In the genomic region with DNA sequence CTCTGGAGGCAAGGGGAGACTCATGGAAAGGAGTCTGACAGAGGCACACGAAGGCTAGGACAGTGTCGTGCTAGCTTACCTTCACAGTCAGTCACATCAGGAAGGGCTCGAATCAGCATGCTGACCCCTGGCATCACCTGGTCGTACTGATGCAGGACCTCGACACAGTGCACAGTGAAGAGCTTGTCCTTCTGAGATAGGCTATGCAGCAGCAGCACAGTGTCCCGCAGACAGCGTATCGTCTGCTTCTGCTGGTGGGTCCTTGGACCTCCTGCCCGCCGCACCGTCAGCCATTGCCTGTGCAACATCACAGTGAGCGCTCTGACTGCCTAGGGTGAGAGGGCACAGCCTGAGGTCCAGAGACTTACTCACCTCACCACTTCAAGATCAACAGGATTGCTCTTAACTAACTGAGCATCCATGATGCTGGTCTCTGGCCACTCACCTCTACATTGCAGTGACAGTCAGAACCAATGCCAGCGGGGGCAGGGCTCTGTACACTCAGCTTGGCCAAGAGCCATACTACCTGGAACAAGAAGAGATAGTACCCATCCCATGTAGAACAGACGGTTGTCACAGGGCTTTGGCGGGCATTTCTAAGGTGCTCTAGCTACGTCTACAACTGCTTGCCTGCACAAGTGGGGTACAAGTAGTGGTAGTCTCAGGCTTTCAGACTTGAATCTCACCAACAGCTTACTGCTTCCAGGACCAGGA, we compare ENCODE assay signal across 8 mouse cellular contexts. TPM values are rescaled to one million over a fixed set of nuclear protein-coding genes. Genes with fewer than 3 reads are reported as not detected.
DNase-seq lines count a peak whose midpoint lies in the region; ATAC-seq and TF ChIP-seq lines count a peak whose summit lies in the region.

No protein-coding gene starts in this region.

- H3K36me3 ChIP-seq in kidney, postnatal 0 days (ENCODE audit: insufficient read depth, low read length): peaks cover 43% of the 10 kb centered on the region
- peaks cover 21% of the 10 kb centered on the region for H3K36me3 ChIP-seq in ES-Bruce4 (ENCODE audit: control insufficient read depth, insufficient read depth, low read length, poor library complexity, severe bottlenecking)
- peaks cover 43% of the 10 kb centered on the region for H3K36me3 ChIP-seq in intestine, embryonic 15.5 days

- no peak for TF ChIP-seq EP300 in ES-Bruce4 (IDR thresholded peaks at IDR 0.05; ENCODE audit: insufficient read depth, low read depth, low read length)

- H3K4me2 ChIP-seq in kidney, postnatal 0 days (ENCODE audit: low read length): no peak overlapping the region
- H3K4me2 ChIP-seq in intestine, embryonic 15.5 days (replicated peaks): no peak overlapping the region

- TF ChIP-seq POLR2A in ES-Bruce4 (IDR thresholded peaks at IDR 0.05; ENCODE audit: insufficient read depth, low read length): no peak

- WGBS in kidney, postnatal 0 days: 91% methylated on average over 16 of the region's 16 CpGs
- 88% methylated on average over 16 of the region's 16 CpGs for WGBS in intestine, embryonic 15.5 days

- no peak overlapping the region for H3K9ac ChIP-seq in kidney, postnatal 0 days (ENCODE audit: low read depth, low read length)
- no peak overlapping the region for H3K9ac ChIP-seq in ES-Bruce4 (ENCODE audit: low read depth, poor library complexity, severe bottlenecking)
- H3K9ac ChIP-seq in intestine, embryonic 15.5 days: no peak overlapping the region

- H3K4me3 ChIP-seq in kidney, postnatal 0 days (replicated peaks; ENCODE audit: low read depth, low read length): no peak overlapping the region
- H3K4me3 ChIP-seq in ES-Bruce4 (ENCODE audit: low read depth, low read length): no peak overlapping the region
- no peak overlapping the region for H3K4me3 ChIP-seq in intestine, embryonic 15.5 days (replicated peaks)

- H3K27me3 ChIP-seq in kidney, postnatal 0 days (ENCODE audit: insufficient read depth, low read length): no peaks in the 10 kb centered on the region
- H3K27me3 ChIP-seq in ES-Bruce4 (ENCODE audit: control insufficient read depth, insufficient read depth, low read length, poor library complexity, severe bottlenecking): no peaks in the 10 kb centered on the region
- H3K27me3 ChIP-seq in intestine, embryonic 15.5 days (replicated peaks): no peaks in the 10 kb centered on the region

- H3K27ac ChIP-seq in kidney, postnatal 0 days: no peak overlapping the region
- H3K27ac ChIP-seq in ES-Bruce4 (ENCODE audit: insufficient read depth, low read length): peak overlapping the region; percentile 28; the same call in 1 of the 2 replicates
- H3K27ac ChIP-seq in intestine, embryonic 15.5 days: 0 out of 2 replicates have a peak overlapping the region, but pooled peaks have one; percentile 94

- no peak for TF ChIP-seq CTCF in kidney, postnatal 0 days (IDR thresholded peaks at IDR 0.05; ENCODE audit: low read depth)
- no peak for TF ChIP-seq CTCF in ES-Bruce4 (IDR thresholded peaks at IDR 0.05; ENCODE audit: low read depth, low read length)

- ATAC-seq in kidney, postnatal 0 days (replicated peaks; ENCODE audit: low FRiP score, low read depth): peak; percentile 6; the same call in 1 of the 2 replicates
- no peak for ATAC-seq in intestine, embryonic 15.5 days
- no peak for ATAC-seq in megakaryocyte progenitor cell, adult 5-6 weeks (replicated peaks; ENCODE audit: poor library complexity)

- no peaks in the 10 kb centered on the region for H3K9me3 ChIP-seq in kidney, postnatal 0 days (replicated peaks; ENCODE audit: low read length)
- no peaks in the 10 kb centered on the region for H3K9me3 ChIP-seq in ES-Bruce4 (replicated peaks; ENCODE audit: control insufficient read depth, insufficient read depth, low read length, poor library complexity, severe bottlenecking)
- no peaks in the 10 kb centered on the region for H3K9me3 ChIP-seq in intestine, embryonic 15.5 days

- peaks cover 11% of the 10 kb centered on the region; the same call in 1 of the 2 replicates for H3K4me1 ChIP-seq in kidney, postnatal 0 days (replicated peaks; ENCODE audit: insufficient read depth, low read length)
- H3K4me1 ChIP-seq in ES-Bruce4 (ENCODE audit: control insufficient read depth, insufficient read depth, low read length): no peaks in the 10 kb centered on the region
- H3K4me1 ChIP-seq in intestine, embryonic 15.5 days (replicated peaks): peaks cover 15% of the 10 kb centered on the region

- peak; percentile 53 for DNase-seq in cerebellum, adult 11-12 months
- no peak for DNase-seq in cerebellum, adult 18-20 months
- DNase-seq in kidney, postnatal 0 days (ENCODE audit: low spot score): no peak
- no peak for DNase-seq in kidney, postnatal 14 days
- DNase-seq in adrenal gland, adult 2 months: no peak

RNA-seq across cellular contexts. Expression of a gene that starts 0.8 kb away (rescaled TPM):
- polyA plus RNA-seq in kidney, postnatal 0 days (2015; fragmentation: Nextera tagmentation; extraction: Ambion mirVana): 14.3 and 15.2 TPM in 2 replicates
- polyA plus RNA-seq in ES-Bruce4 (2011; ENCODE audit: insufficient read depth, insufficient read length, low read depth, missing spikeins): 2.4 TPM in 1 of 2 replicates, not detected in the other
- 12.5 and 13.4 TPM in 2 replicates for polyA plus RNA-seq in intestine, embryonic 15.5 days (2015; fragmentation: Nextera tagmentation; extraction: Ambion mirVana)
- total RNA-seq in megakaryocyte progenitor cell, adult 5-6 weeks (2015): 22.4 and 24.1 TPM in 2 replicates
- total RNA-seq in megakaryocyte progenitor cell, adult 5-6 weeks (2017): 12.3 and 15.6 TPM in 2 replicates
- 10 to 100 TPM; 19.5 to 28.2 TPM for total RNA-seq in adrenal gland, adult 2 months (2021)
- 129 and 130 TPM in 2 replicates for polyA plus RNA-seq in adrenal gland, adult 2 months (2012; rRNA removed)

RNA-seq across cellular contexts. Expression of a gene that starts 13.6 kb away (rescaled TPM):
- 18.8 and 20.9 TPM in 2 replicates for polyA plus RNA-seq in kidney, postnatal 0 days (2015; fragmentation: Nextera tagmentation; extraction: Ambion mirVana)
- polyA plus RNA-seq in ES-Bruce4 (2011; ENCODE audit: insufficient read depth, insufficient read length, low read depth, missing spikeins): 17.3 and 20.0 TPM in 2 replicates
- polyA plus RNA-seq in intestine, embryonic 15.5 days (2015; fragmentation: Nextera tagmentation; extraction: Ambion mirVana): 21.3 and 22.4 TPM in 2 replicates
- 13.3 and 17.6 TPM in 2 replicates for total RNA-seq in megakaryocyte progenitor cell, adult 5-6 weeks (2015)
- 15.3 and 20.1 TPM in 2 replicates for total RNA-seq in megakaryocyte progenitor cell, adult 5-6 weeks (2017)
- total RNA-seq in adrenal gland, adult 2 months (2021): 10 to 100 TPM; 12.5 to 17.5 TPM
- polyA plus RNA-seq in adrenal gland, adult 2 months (2012; rRNA removed): 22.3 and 25.3 TPM in 2 replicates

RNA-seq across cellular contexts. Expression of a gene that starts 22.0 kb away (rescaled TPM):
- 12.9 and 13.8 TPM in 2 replicates for polyA plus RNA-seq in kidney, postnatal 0 days (2015; fragmentation: Nextera tagmentation; extraction: Ambion mirVana)
- 4.9 and 7.0 TPM in 2 replicates for polyA plus RNA-seq in ES-Bruce4 (2011; ENCODE audit: insufficient read depth, insufficient read length, low read depth, missing spikeins)
- 16.1 and 17.2 TPM in 2 replicates for polyA plus RNA-seq in intestine, embryonic 15.5 days (2015; fragmentation: Nextera tagmentation; extraction: Ambion mirVana)
- 5.8 and 8.6 TPM in 2 replicates for total RNA-seq in megakaryocyte progenitor cell, adult 5-6 weeks (2015)
- 14.6 and 15.2 TPM in 2 replicates for total RNA-seq in megakaryocyte progenitor cell, adult 5-6 weeks (2017)
- 10 to 100 TPM in 1 of 2 experiments, 1 to 10 TPM in 1; 9.2 to 18.9 TPM for total RNA-seq in adrenal gland, adult 2 months (2021)
- polyA plus RNA-seq in adrenal gland, adult 2 months (2012; rRNA removed): 11.4 and 12.6 TPM in 2 replicates

RNA-seq across cellular contexts. Expression of a gene that starts 22.0 kb away (rescaled TPM):
- polyA plus RNA-seq in kidney, postnatal 0 days (2015; fragmentation: Nextera tagmentation; extraction: Ambion mirVana): 122 and 123 TPM in 2 replicates
- polyA plus RNA-seq in ES-Bruce4 (2011; ENCODE audit: insufficient read depth, insufficient read length, low read depth, missing spikeins): 48.3 and 53.5 TPM in 2 replicates
- polyA plus RNA-seq in intestine, embryonic 15.5 days (2015; fragmentation: Nextera tagmentation; extraction: Ambion mirVana): 112 and 121 TPM in 2 replicates
- total RNA-seq in megakaryocyte progenitor cell, adult 5-6 weeks (2015): 19.7 and 20.5 TPM in 2 replicates
- total RNA-seq in megakaryocyte progenitor cell, adult 5-6 weeks (2017): 74.8 and 94.4 TPM in 2 replicates
- total RNA-seq in adrenal gland, adult 2 months (2021): 100 to 1,000 TPM; 143 to 167 TPM
- polyA plus RNA-seq in adrenal gland, adult 2 months (2012; rRNA removed): 586 and 732 TPM in 2 replicates

RNA-seq across cellular contexts. Expression of a gene that starts 22.0 kb away (rescaled TPM):
- 635 and 680 TPM in 2 replicates for polyA plus RNA-seq in kidney, postnatal 0 days (2015; fragmentation: Nextera tagmentation; extraction: Ambion mirVana)
- 203 and 225 TPM in 2 replicates for polyA plus RNA-seq in ES-Bruce4 (2011; ENCODE audit: insufficient read depth, insufficient read length, low read depth, missing spikeins)
- 619 and 707 TPM in 2 replicates for polyA plus RNA-seq in intestine, embryonic 15.5 days (2015; fragmentation: Nextera tagmentation; extraction: Ambion mirVana)
- total RNA-seq in megakaryocyte progenitor cell, adult 5-6 weeks (2015): 411 and 433 TPM in 2 replicates
- 121 and 130 TPM in 2 replicates for total RNA-seq in megakaryocyte progenitor cell, adult 5-6 weeks (2017)
- total RNA-seq in adrenal gland, adult 2 months (2021): 100 to 1,000 TPM; 393 to 485 TPM
- polyA plus RNA-seq in adrenal gland, adult 2 months (2012; rRNA removed): 6.9 and 9.6 TPM in 2 replicates
